In genomic region chr2:39278218-39278617, GRCm38 (mm10) we compare ENCODE assay signal across 19 mouse cellular contexts. TPM values are rescaled to one million over a fixed set of nuclear protein-coding genes. Genes with fewer than 3 reads are reported as not detected.
A peak's percentile ranks its signal among the peaks of the same experiment; 100 is the strongest.
DNase-seq lines count a peak whose midpoint lies in the region; ATAC-seq and TF ChIP-seq lines count a peak whose summit lies in the region.
"Had no signal": no experiment of that assay in that cellular context is flagged by ENCODE, and none has a peak within 500 bp of the region (broad histone marks: within the 10 kb centered on the region; RNA-seq: fewer than 3 reads in every experiment).

No protein-coding gene starts in this region.

- H3K9ac ChIP-seq in hindbrain, embryonic 14.5 days = no peak overlapping the region
- no peak overlapping the region for H3K9ac ChIP-seq in hindbrain, embryonic 12.5 days
- no peak overlapping the region for H3K9ac ChIP-seq in liver, adult 2 months (ENCODE audit: low read depth, low read length)
- no peak overlapping the region for H3K9ac ChIP-seq in CH12.LX (ENCODE audit: insufficient read depth, low read depth)
- H3K9ac ChIP-seq: embryonic facial prominence, embryonic 15.5 days; limb, embryonic 12.5 days; lung, embryonic 15.5 days had no signal

- no peaks in the 10 kb centered on the region for H3K36me3 ChIP-seq in hindbrain, embryonic 14.5 days (replicated peaks; ENCODE audit: control insufficient read depth, insufficient read depth)
- H3K36me3 ChIP-seq in hindbrain, embryonic 12.5 days = no peaks in the 10 kb centered on the region
- no peaks in the 10 kb centered on the region for H3K36me3 ChIP-seq in liver, adult 2 months (ENCODE audit: control insufficient read depth, insufficient read depth, low read length)
- no peaks in the 10 kb centered on the region for H3K36me3 ChIP-seq in CH12.LX (replicated peaks in 1 of 2; ENCODE audit: control insufficient read depth in 1 of 2, insufficient read depth in 1 of 2, low read length in 1 of 2)
- H3K36me3 ChIP-seq: embryonic facial prominence, embryonic 15.5 days; limb, embryonic 12.5 days; lung, embryonic 15.5 days had no signal

- DNase-seq in hindbrain, embryonic 14.5 days (ENCODE audit: low spot score) = peak; percentile 58
- DNase-seq in liver, adult 2 months (ENCODE audit: extremely low read depth, low read depth, low spot score) = peak; percentile 13
- DNase-seq in liver (no peak), CH12.LX (ENCODE audit: extremely low read depth) (peak; percentile 7)
- peak; percentile 31 for DNase-seq in brain, embryonic 14.5 days (ENCODE audit: low read depth)
- DNase-seq in urinary bladder, postnatal 10 days (ENCODE audit: low spot score) = no peak
- no peak for DNase-seq in retina, postnatal 1 day
- DNase-seq: adrenal gland, postnatal 25 days; cerebellum, adult 11-12 months; gastrocnemius, postnatal 10 days; kidney, adult 2 months; right cerebral cortex, postnatal 25 days; thymus, adult 2 months had no signal

- no peak for ATAC-seq in hindbrain, embryonic 14.5 days (ENCODE audit: low FRiP score)
- no peak for ATAC-seq in hindbrain, embryonic 12.5 days (ENCODE audit: low FRiP score)
- ATAC-seq: forebrain, embryonic 16.5 days had no signal

- TF ChIP-seq POLR2A in liver, adult 2 months (IDR thresholded peaks at IDR 0.05; ENCODE audit: extremely low read depth, insufficient read depth, low read length) = no peak
- no peak for TF ChIP-seq POLR2A in CH12.LX (IDR thresholded peaks at IDR 0.05; ENCODE audit: low read depth, low read length)
- no peak for TF ChIP-seq POLR2A in brain, embryonic 14.5 days (IDR thresholded peaks at IDR 0.05; ENCODE audit: borderline replicate concordance, extremely low read depth, insufficient read depth, insufficient read length, poor library complexity, severe bottlenecking)

- no peaks in the 10 kb centered on the region for H3K4me1 ChIP-seq in hindbrain, embryonic 14.5 days (replicated peaks; ENCODE audit: control insufficient read depth, insufficient read depth, low read length)
- no peaks in the 10 kb centered on the region for H3K4me1 ChIP-seq in hindbrain, embryonic 12.5 days
- H3K4me1 ChIP-seq in liver, adult 2 months (ENCODE audit: control insufficient read depth, insufficient read depth, low read length) = no peaks in the 10 kb centered on the region
- H3K4me1 ChIP-seq in CH12.LX (ENCODE audit: control insufficient read depth in 1 of 2, insufficient read depth in 2 of 2) = no peaks in the 10 kb centered on the region
- H3K4me1 ChIP-seq: embryonic facial prominence, embryonic 15.5 days; limb, embryonic 12.5 days; lung, embryonic 15.5 days had no signal

- no peak for TF ChIP-seq EP300 in CH12.LX (IDR thresholded peaks at IDR 0.05; ENCODE audit: low read length)

- no peak for TF ChIP-seq CTCF in liver, adult 2 months (IDR thresholded peaks at IDR 0.05; ENCODE audit: low read depth, low read length)
- peak in 1 of 2 experiments; percentile 70; a peak in 2 of 4 replicates for TF ChIP-seq CTCF in CH12.LX (conservative IDR thresholded peaks at IDR 0.05 in 1 of 2, IDR thresholded peaks at IDR 0.05 in 1 of 2; ENCODE audit: low read depth in 2 of 2, low read length in 2 of 2)
- no peak for TF ChIP-seq CTCF in brain, embryonic 14.5 days (IDR thresholded peaks at IDR 0.05; ENCODE audit: borderline replicate concordance, extremely low read depth, insufficient read depth, insufficient read length)

- H3K27ac ChIP-seq in hindbrain, embryonic 14.5 days = no peak overlapping the region
- no peak overlapping the region for H3K27ac ChIP-seq in hindbrain, embryonic 12.5 days
- H3K27ac ChIP-seq in liver, adult 2 months (replicated peaks; ENCODE audit: insufficient read depth, low read depth, low read length) = no peak overlapping the region
- no peak overlapping the region for H3K27ac ChIP-seq in CH12.LX (ENCODE audit: insufficient read depth, low read depth)
- H3K27ac ChIP-seq: embryonic facial prominence, embryonic 15.5 days; limb, embryonic 12.5 days; lung, embryonic 15.5 days had no signal

- peak; percentile 69 for TF ChIP-seq RAD21 in CH12.LX (IDR thresholded peaks at IDR 0.05; ENCODE audit: low read depth, low read length)

- no peaks in the 10 kb centered on the region for H3K9me3 ChIP-seq in hindbrain, embryonic 14.5 days (ENCODE audit: control insufficient read depth, low read length)
- H3K9me3 ChIP-seq in hindbrain, embryonic 12.5 days (replicated peaks) = no peaks in the 10 kb centered on the region
- H3K9me3 ChIP-seq in CH12.LX (replicated peaks; ENCODE audit: low read length) = no peaks in the 10 kb centered on the region
- H3K9me3 ChIP-seq: embryonic facial prominence, embryonic 15.5 days; limb, embryonic 12.5 days; lung, embryonic 15.5 days had no signal

- no peaks in the 10 kb centered on the region for H3K79me2 ChIP-seq in liver, adult 2 months (ENCODE audit: control insufficient read depth, insufficient read depth, low read length)
- no peaks in the 10 kb centered on the region for H3K79me2 ChIP-seq in CH12.LX (replicated peaks; ENCODE audit: control insufficient read depth, extremely low read depth, insufficient read depth, poor library complexity, severe bottlenecking)

- no peak overlapping the region for H3K4me3 ChIP-seq in hindbrain, embryonic 14.5 days (replicated peaks; ENCODE audit: low read length)
- no peak overlapping the region for H3K4me3 ChIP-seq in hindbrain, embryonic 12.5 days
- no peak overlapping the region for H3K4me3 ChIP-seq in liver, adult 2 months (ENCODE audit: insufficient read depth, low read depth, low read length)
- H3K4me3 ChIP-seq in CH12.LX (replicated peaks in 1 of 3; ENCODE audit: low read depth in 2 of 3, low read length in 2 of 3, poor library complexity in 1 of 3) = no peak overlapping the region
- H3K4me3 ChIP-seq: embryonic facial prominence, embryonic 15.5 days; limb, embryonic 12.5 days; lung, embryonic 15.5 days had no signal

- no peaks in the 10 kb centered on the region for H3K27me3 ChIP-seq in hindbrain, embryonic 14.5 days (ENCODE audit: control insufficient read depth, insufficient read depth, low read length)
- no peaks in the 10 kb centered on the region for H3K27me3 ChIP-seq in hindbrain, embryonic 12.5 days
- no peaks in the 10 kb centered on the region for H3K27me3 ChIP-seq in liver, adult 2 months (ENCODE audit: control insufficient read depth, insufficient read depth, low read length)
- no peaks in the 10 kb centered on the region for H3K27me3 ChIP-seq in CH12.LX (replicated peaks)
- H3K27me3 ChIP-seq: embryonic facial prominence, embryonic 15.5 days; limb, embryonic 12.5 days; lung, embryonic 15.5 days had no signal

- in situ Hi-C loops in CH12.LX (cut with MboI; ENCODE audit: low pct_ligation_motif_present, low pct_unique_long_range_greater_than_20kb, low sequenced_read_pairs) = no loop called here

- no peak overlapping the region for H3K4me2 ChIP-seq in hindbrain, embryonic 14.5 days (replicated peaks)
- no peak overlapping the region for H3K4me2 ChIP-seq in hindbrain, embryonic 12.5 days (replicated peaks)
- no peak overlapping the region for H3K4me2 ChIP-seq in CH12.LX (ENCODE audit: insufficient read depth, low read depth, poor library complexity, severe bottlenecking)
- H3K4me2 ChIP-seq: embryonic facial prominence, embryonic 15.5 days; heart, embryonic 11.5 days; limb, embryonic 12.5 days; lung, embryonic 15.5 days had no signal

- dilution Hi-C loops in CH12.LX (cut with MboI; ENCODE audit: extremely low pct_ligation_motif_present, extremely low pct_unique_long_range_greater_than_20kb, low sequenced_read_pairs) = no loop called here

- WGBS in hindbrain, embryonic 14.5 days = 64% methylated on average over 1 of the region's 1 CpGs
- 63% methylated on average over 1 of the region's 1 CpGs for WGBS in hindbrain, embryonic 12.5 days
- WGBS in liver, adult 2 months = 40% methylated on average over 1 of the region's 1 CpGs

TF ChIP-seq in CH12.LX, 34 proteins besides CTCF, POLR2A, EP300 and RAD21:
- no peak for TF ChIP-seq SIN3A (IDR thresholded peaks at IDR 0.05; ENCODE audit: low read length)
- no peak for TF ChIP-seq ZNF384 (IDR thresholded peaks at IDR 0.05; ENCODE audit: low read depth, low read length)
- no peak for TF ChIP-seq HCFC1 (IDR thresholded peaks at IDR 0.05; ENCODE audit: low read depth, low read length)
- TF ChIP-seq ZC3H11A (IDR thresholded peaks at IDR 0.05; ENCODE audit: low read depth, low read length) = peak; percentile 55
- no peak for TF ChIP-seq CHD1 (IDR thresholded peaks at IDR 0.05; ENCODE audit: low read depth, low read length)
- TF ChIP-seq SMC3 (IDR thresholded peaks at IDR 0.05; ENCODE audit: low read depth, low read length) = peak; percentile 74
- no peak for TF ChIP-seq MYC (IDR thresholded peaks at IDR 0.05; ENCODE audit: low read depth, low read length)
- TF ChIP-seq E2F4 (IDR thresholded peaks at IDR 0.05; ENCODE audit: insufficient replicate concordance, low read depth, low read length) = no peak
- no peak for TF ChIP-seq TCF12 (IDR thresholded peaks at IDR 0.05; ENCODE audit: low read depth, low read length)
- no peak for TF ChIP-seq USF2 (conservative IDR thresholded peaks at IDR 0.05; ENCODE audit: low read depth, low read length)
- TF ChIP-seq MAFK (IDR thresholded peaks at IDR 0.05; ENCODE audit: insufficient replicate concordance, low read length) = no peak
- TF ChIP-seq NELFE (IDR thresholded peaks at IDR 0.05; ENCODE audit: low read depth, low read length) = no peak
- no peak for TF ChIP-seq PAX5 (IDR thresholded peaks at IDR 0.05; ENCODE audit: low read length)

RNA-seq across cellular contexts. Expression of gene Ppp6c, which starts 52.0 kb away (rescaled TPM):
- 78.0 and 97.0 TPM in 2 replicates for polyA plus RNA-seq in hindbrain, embryonic 14.5 days (2014; fragmentation: Nextera tagmentation; extraction: Ambion mirVana)
- 80.7 and 87.9 TPM in 2 replicates for polyA plus RNA-seq in hindbrain, embryonic 12.5 days (2016; fragmentation: Nextera tagmentation; extraction: Ambion mirVana)
- total RNA-seq in liver, adult 2 months (2014; rRNA removed) = 22.4 and 27.1 TPM in 2 replicates
- polyA plus RNA-seq in liver, adult 2 months (2012; rRNA removed) = 16.3 and 20.9 TPM in 2 replicates
- total RNA-seq in CH12.LX (2012; rRNA removed) (24.9 and 33.7 TPM in 2 replicates), CH12.LX (2014; rRNA removed) (79.8 and 83.3 TPM in 2 replicates)
- polyA plus RNA-seq in CH12.LX (2012; ENCODE audit: insufficient read length, low read depth) = 68.7 and 70.4 TPM in 2 replicates
- polyA plus RNA-seq in brain, embryonic 14.5 days (2012; rRNA removed) = 50.7 and 53.1 TPM in 2 replicates

Comparison
In these comparisons a context has a peak if more than half of its experiments do, and no peak if none do; other contexts are left out.
1. DNase-seq: peak in hindbrain, embryonic 14.5 days (single experiment), liver, adult 2 months (single experiment), CH12.LX (single experiment) and brain, embryonic 14.5 days (single experiment); none in liver (single experiment), urinary bladder, postnatal 10 days (single experiment) and retina, postnatal 1 day (single experiment).